Mouse (Mus musculus) kidney, embryonic 16.5 days (tissue): ENCODE data around the gene G6pc2. TPM values are rescaled to one million over a fixed set of nuclear protein-coding genes. Genes with fewer than 3 reads are reported as not detected.

ENCODE experiments used
- polyA plus RNA-seq: library from polyadenylated mRNA; unstranded; fragments of >200 nt; fragmentation: Nextera tagmentation; extraction: Ambion mirVana; gene quantifications from 2 replicates; pipeline ENCODE4 v1.2.1, GENCODE M21; 2015

Gene G6pc2
- polyA plus RNA-seq, 1 experiment from 2014 or later = 4.2 TPM

Other genes with a start within 250 kb of the G6pc2 start
- gene Nostrin, start 75.3 kb upstream of the G6pc2 start, polyA plus RNA-seq = 4.7 and 7.1 TPM in 2 replicates
- gene Spc25, start 4.9 kb upstream of the G6pc2 start, polyA plus RNA-seq = 241 and 247 TPM in 2 replicates
- 0.06 TPM in 1 of 2 replicates, not detected in the other for gene Abcb11, start 131.5 kb downstream of the G6pc2 start, polyA plus RNA-seq
- gene Dhrs9, start 169.4 kb downstream of the G6pc2 start, polyA plus RNA-seq = not detected in 2 replicates